Mouse (Mus musculus) CH12.LX (cell line): ENCODE data around the gene Btbd16.
A peak's percentile ranks its signal among the peaks of the same experiment; 100 is the strongest.

Experiments
- CTCF ChIP-seq, 2 experiments: IDR thresholded peaks in 1 of 2; conservative IDR thresholded peaks in 1 of 2; 2 replicates each; pipeline ENCODE4 v1.5.1; 2011 to 2012; ENCODE audit warnings: low read depth in 2 of 2, low read length in 2 of 2, improper control_type of control experiment in 1 of 2, inconsistent platforms in 1 of 2, mild to moderate bottlenecking in 1 of 2, moderate library complexity in 1 of 2
- JUN ChIP-seq: IDR thresholded peaks from 2 replicates; pipeline ENCODE4 v1.6.1; 2011; ENCODE audit warnings: low read depth, mild to moderate bottlenecking, low read length, improper control_type of control experiment, moderate library complexity; ENCODE audit not compliant: insufficient read depth
- MAX ChIP-seq: IDR thresholded peaks from 2 replicates; pipeline ENCODE4 v1.6.1; 2011; ENCODE audit warnings: low read length, improper control_type of control experiment
- POLR2A ChIP-seq: IDR thresholded peaks from 2 replicates; pipeline ENCODE4 v1.6.1; 2011; ENCODE audit warnings: low read depth, mild to moderate bottlenecking, improper control_type of control experiment, low read length
- RAD21 ChIP-seq: IDR thresholded peaks from 2 replicates; pipeline ENCODE4 v1.6.1; 2011; ENCODE audit warnings: low read depth, mild to moderate bottlenecking, low read length, improper control_type of control experiment, moderate library complexity
- RCOR1 ChIP-seq: conservative IDR thresholded peaks from 2 replicates; pipeline ENCODE4 v1.6.1; 2012; ENCODE audit warnings: low read depth, mild to moderate bottlenecking, inconsistent platforms, low read length, improper control_type of control experiment
- SIN3A ChIP-seq: IDR thresholded peaks from 2 replicates; pipeline ENCODE4 v1.6.1; 2012; ENCODE audit warnings: low read length, improper control_type of control experiment, inconsistent platforms
- ZC3H11A ChIP-seq: IDR thresholded peaks from 2 replicates; pipeline ENCODE4 v1.6.1; 2012; ENCODE audit warnings: low read depth, mild to moderate bottlenecking, inconsistent platforms, low read length, improper control_type of control experiment
- ZNF384 ChIP-seq: IDR thresholded peaks from 2 replicates; pipeline ENCODE4 v1.6.1; 2012; ENCODE audit warnings: low read depth, low read length, improper control_type of control experiment, inconsistent platforms

GRCm38 (mm10) chr7:130770707-130771106 is 3.2 kb upstream of the Btbd16 start:
- TF ChIP-seq POLR2A (no peak), ZC3H11A (peak; percentile 77), ZNF384 (no peak), CTCF (conservative IDR thresholded peaks at IDR 0.05 in 1 of 2, IDR thresholded peaks at IDR 0.05 in 1 of 2; ENCODE audit: low read depth in 2 of 2, low read length in 2 of 2) (peak; percentile 83 to 94), RAD21 (peak; percentile 89), SIN3A (no peak), RCOR1 (no peak), MAX (peak; percentile 45; the same call in 1 of the 2 replicates), JUN (no peak)
